Mouse (Mus musculus) embryo, embryonic 11 days (tissue): ENCODE data around the gene Slc9a9.
A peak's percentile ranks its signal among the peaks of the same experiment; 100 is the strongest.

Experiments used
- DNase-seq: peaks from one replicate; pipeline ENCODE4 v3.0.0-alpha.2; 2015

The Slc9a9 gene

DNA sequence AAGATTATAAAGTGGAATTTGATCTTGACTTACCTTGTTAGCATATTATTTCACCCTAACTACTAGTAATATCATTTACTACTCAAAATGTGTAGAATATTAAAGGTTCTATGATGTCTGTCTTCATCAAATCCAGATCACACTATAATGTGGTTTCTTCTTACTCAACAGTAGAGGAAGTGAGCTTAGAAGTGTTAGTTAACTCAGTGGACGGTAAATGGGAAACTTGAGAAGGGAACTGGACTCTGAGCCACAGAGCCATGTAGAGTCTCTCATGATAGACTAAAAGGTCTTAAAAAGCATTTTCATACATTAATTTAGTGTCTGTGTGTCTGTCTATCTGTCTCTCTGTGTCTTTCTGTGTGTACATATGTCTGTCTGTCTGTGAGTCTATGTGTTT lies 64.6 kb downstream of the Slc9a9 start:
- no peak for DNase-seq

DNA sequence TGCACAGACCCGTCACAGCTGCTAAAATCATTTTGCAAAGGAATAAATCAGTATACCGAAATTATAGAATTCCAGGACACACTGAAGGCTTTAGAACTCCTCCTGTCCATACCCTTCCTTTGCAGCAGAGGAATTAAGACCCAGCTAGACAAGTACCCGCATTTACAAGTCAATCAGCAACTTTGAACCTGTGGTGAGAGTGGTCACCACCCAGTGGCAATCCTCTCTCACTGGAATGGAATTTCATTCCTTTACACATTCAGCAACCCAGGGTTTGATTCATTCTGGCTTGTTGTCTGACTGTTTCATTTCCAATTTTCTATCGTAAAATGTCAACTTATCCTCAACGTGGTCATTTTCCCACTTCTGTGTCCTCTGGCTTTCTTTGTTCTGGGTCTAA lies 67.5 kb downstream of the Slc9a9 start:
- no peak for DNase-seq

DNA sequence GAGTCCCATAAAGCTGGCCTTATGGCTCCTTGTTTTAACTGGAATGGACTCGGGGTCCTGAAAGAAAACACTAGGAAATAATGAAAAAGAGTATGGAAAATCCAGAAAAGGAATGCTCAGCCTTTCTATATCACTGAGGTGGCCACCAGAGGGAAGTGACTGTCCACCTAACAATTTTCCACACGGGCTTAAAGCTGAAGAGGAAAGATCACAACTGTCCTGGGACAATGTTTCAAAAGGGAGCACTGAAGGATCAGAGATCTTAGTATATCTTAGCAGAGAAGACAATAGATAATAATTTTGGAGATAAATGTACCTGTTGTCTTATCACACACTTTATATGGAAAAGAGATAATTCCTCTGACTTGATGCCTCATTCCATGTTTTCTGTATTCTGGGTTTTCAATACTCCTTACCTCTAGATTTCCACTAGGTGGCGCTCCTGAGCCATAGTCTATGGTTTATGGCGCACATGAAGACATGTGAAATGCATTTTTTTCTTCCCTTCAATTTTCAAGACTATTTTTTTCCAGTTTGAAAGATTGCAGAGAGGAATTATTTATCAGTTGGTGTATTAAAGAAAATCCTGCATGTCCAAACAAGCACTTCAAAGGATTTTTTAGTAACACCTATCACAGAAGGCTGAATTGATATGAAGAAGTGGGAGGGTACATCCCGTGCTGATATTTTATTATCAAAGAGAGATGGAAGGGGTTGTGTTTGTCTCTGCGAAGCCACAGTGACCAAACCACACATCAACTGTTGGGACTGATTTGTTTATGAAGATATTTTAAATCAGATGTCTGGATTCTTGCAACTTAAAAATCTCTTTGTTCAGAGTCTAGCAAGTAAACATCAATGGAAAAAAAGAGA lies 69.1 kb downstream of the Slc9a9 start:
- DNase-seq: peak; percentile 84

DNA sequence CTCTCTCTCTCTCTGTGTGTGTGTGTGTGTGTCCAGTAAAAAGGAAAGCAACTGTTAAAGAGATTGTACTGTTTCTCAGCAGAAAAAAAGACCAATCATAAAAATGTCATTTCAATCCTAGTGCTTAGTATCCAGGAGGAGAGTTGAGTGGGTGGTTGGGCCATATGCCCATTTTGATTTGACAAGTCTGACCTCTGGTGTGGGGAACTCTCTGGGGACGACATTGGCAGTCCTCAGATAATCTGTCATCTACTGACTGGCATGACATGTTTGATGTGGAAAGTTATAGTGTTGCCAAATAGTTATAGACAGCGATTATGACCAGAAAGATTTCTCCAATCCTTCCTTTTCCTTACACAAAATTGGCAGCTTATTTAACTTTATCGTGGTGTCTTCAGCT lies 71.1 kb downstream of the Slc9a9 start:
- no peak for DNase-seq

- DNase-seq: no peak
These were observed 73.6 kb downstream of the Slc9a9 start for GRCm38 (mm10) chr9:94743291-94743690.

- DNase-seq: no peak
These were observed 78.8 kb downstream of the Slc9a9 start for GRCm38 (mm10) chr9:94748503-94748902.

GRCm38 (mm10) chr9:94750187-94750586 lies 80.5 kb downstream of the Slc9a9 start:
- DNase-seq: no peak

- no peak for DNase-seq
These were observed 81.4 kb downstream of the Slc9a9 start for GRCm38 (mm10) chr9:94750935-94751637.

DNA sequence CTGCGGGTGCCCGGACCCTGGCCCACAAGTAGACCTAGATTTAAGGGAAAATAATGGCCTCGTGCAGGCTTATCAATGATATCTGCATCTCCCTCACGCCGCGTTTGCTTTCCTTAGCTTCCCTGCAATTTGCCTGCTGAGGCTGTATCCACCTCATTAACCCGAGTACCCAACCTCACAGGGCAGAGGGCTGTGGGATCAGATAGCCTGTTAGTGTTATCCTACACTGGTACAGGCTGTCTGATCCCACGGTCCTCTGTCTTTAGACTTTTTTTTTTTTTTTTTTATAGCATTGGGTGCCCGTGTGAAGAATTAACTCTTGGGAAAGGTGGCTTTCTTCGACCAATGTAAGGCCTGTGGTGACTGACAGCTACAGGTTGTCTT lies 81.9 kb downstream of the Slc9a9 start:
- DNase-seq: no peak

GRCm38 (mm10) chr9:94752121-94752520 lies 82.4 kb downstream of the Slc9a9 start:
- no peak for DNase-seq

- DNase-seq: peak; percentile 12
These were observed 90.2 kb downstream of the Slc9a9 start for GRCm38 (mm10) chr9:94759904-94760303.

DNA sequence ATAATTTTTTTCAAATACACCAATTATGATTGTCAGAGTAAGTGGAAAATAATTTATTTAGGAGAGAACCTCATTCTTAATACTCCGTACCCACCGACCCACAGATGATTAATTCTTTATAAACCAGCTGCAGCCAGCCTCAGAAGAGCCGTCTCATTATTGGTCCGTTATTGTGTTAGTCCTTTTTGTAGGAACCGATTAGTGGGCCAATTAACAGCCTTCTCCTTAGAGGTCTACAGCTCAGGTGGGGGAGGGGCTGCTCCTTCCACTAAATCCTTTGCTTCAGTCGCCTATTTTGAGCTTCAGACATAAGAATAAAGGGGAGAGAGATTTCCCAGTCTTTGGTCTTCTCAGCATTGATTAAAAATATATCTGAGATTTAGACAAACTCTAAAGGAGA lies 98.4 kb downstream of the Slc9a9 start:
- DNase-seq: peak; percentile 42

GRCm38 (mm10) chr9:94768524-94768923 lies 98.8 kb downstream of the Slc9a9 start:
- DNase-seq: no peak

GRCm38 (mm10) chr9:94773357-94773756 lies 103.6 kb downstream of the Slc9a9 start:
- no peak for DNase-seq

DNA sequence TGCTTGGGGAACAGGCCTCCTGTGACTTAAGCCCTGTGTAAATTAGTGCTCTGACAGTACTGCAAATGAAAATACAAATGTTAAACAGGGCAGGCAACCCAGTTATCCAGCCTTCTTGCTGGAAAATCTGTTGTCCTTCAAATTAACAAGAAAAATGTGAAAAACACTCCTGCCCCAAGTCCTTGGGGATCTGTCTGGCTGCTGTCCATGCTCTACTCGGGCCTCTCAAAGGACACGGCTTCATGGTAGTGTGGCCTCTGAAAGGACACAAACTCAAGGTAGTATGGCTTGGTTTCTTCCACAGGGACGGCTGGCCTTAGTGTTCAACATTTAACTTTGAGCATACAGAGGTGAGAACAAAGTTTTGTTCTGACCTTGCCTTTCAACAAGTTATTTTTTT lies 118.6 kb downstream of the Slc9a9 start:
- DNase-seq: no peak

DNA sequence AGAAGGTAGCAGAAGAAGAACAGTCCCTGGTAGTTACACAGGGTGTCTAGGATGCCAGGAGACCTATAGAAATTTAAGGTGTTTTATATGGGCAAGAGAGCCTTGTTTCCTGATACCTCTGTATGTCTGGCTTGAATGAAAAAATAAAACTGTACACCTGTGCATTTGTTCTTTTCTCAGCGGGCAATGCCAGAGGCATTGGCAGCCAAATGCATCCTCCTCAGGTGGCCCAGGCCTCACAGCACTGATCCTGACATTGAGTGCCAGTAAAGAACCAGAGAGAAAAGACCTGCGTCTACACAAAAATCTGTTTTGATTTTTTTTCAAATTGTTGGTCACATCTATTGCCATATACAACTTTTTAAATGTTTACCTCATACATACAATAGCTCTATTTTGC lies 121.3 kb downstream of the Slc9a9 start:
- no peak for DNase-seq

DNA sequence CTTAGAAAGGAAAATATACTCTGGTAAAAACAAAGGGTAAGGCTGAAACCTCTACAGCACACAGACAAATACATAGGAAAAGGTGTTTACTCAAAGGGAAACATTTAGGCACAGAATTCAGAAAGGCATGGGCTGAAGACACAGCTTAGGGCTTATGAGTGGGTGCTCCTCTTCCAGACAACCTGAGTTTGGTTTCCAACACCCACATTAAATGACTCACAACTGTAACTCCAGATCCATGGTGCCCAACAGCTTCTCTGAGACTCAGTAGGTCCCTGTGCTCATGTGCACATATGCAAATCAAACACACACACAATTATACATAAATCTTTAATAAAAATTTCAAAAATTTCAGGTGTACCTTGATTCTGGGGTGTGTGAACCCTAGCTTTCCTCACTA lies 133.4 kb downstream of the Slc9a9 start:
- DNase-seq: no peak

DNA sequence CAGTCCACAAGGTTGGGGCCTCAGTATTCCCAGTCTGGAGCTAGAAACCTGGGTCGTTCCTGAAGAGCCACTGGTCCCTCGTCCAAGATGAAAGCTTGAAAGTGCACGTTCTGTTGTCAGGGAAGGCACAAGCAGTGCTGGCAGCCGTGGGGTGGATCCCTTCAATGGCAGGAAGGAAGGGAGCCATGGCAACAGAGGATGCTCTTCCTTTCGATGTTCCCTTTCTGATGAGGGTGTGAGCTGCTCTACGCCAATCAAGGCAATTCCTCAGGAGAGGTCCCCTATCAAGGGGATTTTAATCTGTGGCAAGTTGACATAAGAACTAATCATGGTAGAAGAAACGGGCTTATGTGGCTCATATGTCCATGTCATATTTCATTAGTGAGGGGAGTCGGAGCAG lies 135.8 kb downstream of the Slc9a9 start:
- no peak for DNase-seq

DNA sequence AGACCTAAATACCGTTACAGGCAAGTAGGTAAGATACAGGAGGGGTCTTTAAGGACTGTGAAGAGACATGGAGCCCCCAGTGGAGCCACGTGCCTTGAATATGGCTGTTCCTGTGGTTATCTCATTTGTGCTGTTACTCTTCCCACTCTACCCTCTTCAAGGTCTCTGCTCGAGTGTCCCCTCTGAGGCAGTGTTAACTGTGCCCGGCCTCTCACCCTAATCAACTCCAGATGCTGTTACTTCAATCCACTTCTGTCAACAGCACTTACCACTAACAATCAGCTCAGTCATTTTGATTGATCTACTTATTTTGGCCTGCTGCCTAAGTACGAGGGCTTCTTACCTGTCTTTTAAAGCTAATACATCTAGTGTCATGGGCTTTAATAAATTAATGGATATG lies 145.8 kb downstream of the Slc9a9 start:
- DNase-seq: peak; percentile 51

- DNase-seq: no peak
These were observed 151.6 kb downstream of the Slc9a9 start for GRCm38 (mm10) chr9:94821268-94821667.

- DNase-seq: no peak
These were observed 164.1 kb downstream of the Slc9a9 start for GRCm38 (mm10) chr9:94833836-94834235.

GRCm38 (mm10) chr9:94837384-94837783 lies 167.7 kb downstream of the Slc9a9 start:
- no peak for DNase-seq

DNA sequence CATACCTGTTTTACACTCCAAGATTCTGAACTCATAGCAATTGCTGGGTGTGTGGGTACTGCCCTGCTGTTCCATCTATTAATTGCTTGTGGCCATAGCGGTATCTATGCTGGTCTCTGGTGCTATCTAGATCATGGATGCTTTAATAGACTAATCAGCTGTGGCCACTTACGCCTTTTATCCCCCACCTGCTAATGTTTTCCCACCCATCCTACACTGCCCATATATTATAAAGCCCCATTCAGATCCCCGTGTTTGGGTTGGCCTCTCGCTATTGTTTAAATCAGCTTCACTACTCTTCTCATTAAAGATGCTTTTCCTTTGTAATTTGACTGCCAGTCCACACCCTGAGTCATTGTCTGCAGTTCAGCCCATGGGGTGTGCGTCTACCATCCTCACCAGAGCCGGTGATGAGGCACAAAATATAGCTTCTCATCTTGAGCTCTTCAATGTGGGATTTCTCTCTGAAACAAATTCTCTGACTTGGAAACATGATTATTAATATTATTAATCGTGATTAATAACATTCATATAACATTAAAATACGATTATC lies 168.8 kb downstream of the Slc9a9 start:
- DNase-seq: no peak

GRCm38 (mm10) chr9:94839204-94839603 lies 169.5 kb downstream of the Slc9a9 start:
- DNase-seq: no peak
